Mouse (Mus musculus): Measurements from ENCODE around the gene Tmx1.

The Tmx1 gene

GRCm38 (mm10) chr12:70452726-70453645 lies at the start of gene Tmx1:
Gene Tmx1, plus strand, starts transcription at chr12:70453095.
- Histone ChIP-seq H3K36me3 (ENCODE audit: control insufficient read depth, insufficient read depth, low read length, poor library complexity, severe bottlenecking) (0 out of 2 replicates have a peak, but pooled peaks cover 2% of the 10 kb centered on the region), H3K27me3 (ENCODE audit: control insufficient read depth, insufficient read depth, low read length, poor library complexity, severe bottlenecking) (no peaks in the 10 kb centered on the region)
- DNase-seq (ENCODE audit: low read depth, low spot score) = peak; percentile 94

- Histone ChIP-seq H3K36me3 (ENCODE audit: control insufficient read depth, insufficient read depth, low read length, poor library complexity, severe bottlenecking) (no peaks in the 10 kb centered on the region), H3K27me3 (ENCODE audit: control insufficient read depth, insufficient read depth, low read length, poor library complexity, severe bottlenecking) (no peaks in the 10 kb centered on the region)
- DNase-seq (ENCODE audit: low read depth, low spot score) = no peak
Measured at GRCm38 (mm10) chr12:70404327-70404726, 48.6 kb upstream of the Tmx1 start.

GRCm38 (mm10) chr12:70408396-70408795 lies 44.5 kb upstream of the Tmx1 start:
- no peak for DNase-seq (ENCODE audit: low read depth, low spot score)
- H3K36me3 ChIP-seq (ENCODE audit: control insufficient read depth, insufficient read depth, low read length, poor library complexity, severe bottlenecking) = no peaks in the 10 kb centered on the region
- no peaks in the 10 kb centered on the region for H3K27me3 ChIP-seq (ENCODE audit: control insufficient read depth, insufficient read depth, low read length, poor library complexity, severe bottlenecking)

- no peaks in the 10 kb centered on the region for H3K27me3 ChIP-seq (ENCODE audit: control insufficient read depth, insufficient read depth, low read length, poor library complexity, severe bottlenecking)
- no peaks in the 10 kb centered on the region for H3K36me3 ChIP-seq (ENCODE audit: control insufficient read depth, insufficient read depth, low read length, poor library complexity, severe bottlenecking)
- no peak for DNase-seq (ENCODE audit: low read depth, low spot score)
Measured at GRCm38 (mm10) chr12:70409600-70409999, 43.3 kb upstream of the Tmx1 start.

GRCm38 (mm10) chr12:70420216-70420615 lies 32.7 kb upstream of the Tmx1 start:
- no peaks in the 10 kb centered on the region for H3K36me3 ChIP-seq (ENCODE audit: control insufficient read depth, insufficient read depth, low read length, poor library complexity, severe bottlenecking)
- DNase-seq (ENCODE audit: low read depth, low spot score) = no peak
- no peaks in the 10 kb centered on the region for H3K27me3 ChIP-seq (ENCODE audit: control insufficient read depth, insufficient read depth, low read length, poor library complexity, severe bottlenecking)

GRCm38 (mm10) chr12:70421028-70421427 lies 31.9 kb upstream of the Tmx1 start:
- no peak for DNase-seq (ENCODE audit: low read depth, low spot score)
- H3K36me3 ChIP-seq (ENCODE audit: control insufficient read depth, insufficient read depth, low read length, poor library complexity, severe bottlenecking) = no peaks in the 10 kb centered on the region

GRCm38 (mm10) chr12:70422322-70423118 lies 30.4 kb upstream of the Tmx1 start:
- no peak for DNase-seq (ENCODE audit: low read depth, low spot score)
- H3K27me3 ChIP-seq (ENCODE audit: control insufficient read depth, insufficient read depth, low read length, poor library complexity, severe bottlenecking) = no peaks in the 10 kb centered on the region
- H3K36me3 ChIP-seq (ENCODE audit: control insufficient read depth, insufficient read depth, low read length, poor library complexity, severe bottlenecking) = no peaks in the 10 kb centered on the region

More at GRCm38 (mm10) chr12:70421028-70421427, 31.9 kb upstream of the Tmx1 start:
- no peaks in the 10 kb centered on the region for H3K27me3 ChIP-seq (ENCODE audit: control insufficient read depth, insufficient read depth, low read length, poor library complexity, severe bottlenecking)

- Histone ChIP-seq H3K36me3 (ENCODE audit: control insufficient read depth, insufficient read depth, low read length, poor library complexity, severe bottlenecking) (no peaks in the 10 kb centered on the region), H3K27me3 (ENCODE audit: control insufficient read depth, insufficient read depth, low read length, poor library complexity, severe bottlenecking) (no peaks in the 10 kb centered on the region)
- no peak for DNase-seq (ENCODE audit: low read depth, low spot score)
Measured at GRCm38 (mm10) chr12:70427885-70428284, 25.0 kb upstream of the Tmx1 start.

GRCm38 (mm10) chr12:70429637-70430036 lies 23.3 kb upstream of the Tmx1 start:
- no peaks in the 10 kb centered on the region for H3K27me3 ChIP-seq (ENCODE audit: control insufficient read depth, insufficient read depth, low read length, poor library complexity, severe bottlenecking)
- DNase-seq (ENCODE audit: low read depth, low spot score) = no peak

GRCm38 (mm10) chr12:70430307-70430950 lies 22.5 kb upstream of the Tmx1 start:
- Histone ChIP-seq H3K36me3 (ENCODE audit: control insufficient read depth, insufficient read depth, low read length, poor library complexity, severe bottlenecking) (no peaks in the 10 kb centered on the region), H3K27me3 (ENCODE audit: control insufficient read depth, insufficient read depth, low read length, poor library complexity, severe bottlenecking) (no peaks in the 10 kb centered on the region)
- peak; percentile 49 for DNase-seq (ENCODE audit: low read depth, low spot score)

More at GRCm38 (mm10) chr12:70429637-70430036, 23.3 kb upstream of the Tmx1 start:
- no peaks in the 10 kb centered on the region for H3K36me3 ChIP-seq (ENCODE audit: control insufficient read depth, insufficient read depth, low read length, poor library complexity, severe bottlenecking)

- H3K27me3 ChIP-seq (ENCODE audit: control insufficient read depth, insufficient read depth, low read length, poor library complexity, severe bottlenecking) = no peaks in the 10 kb centered on the region
- H3K36me3 ChIP-seq (ENCODE audit: control insufficient read depth, insufficient read depth, low read length, poor library complexity, severe bottlenecking) = no peaks in the 10 kb centered on the region
- DNase-seq (ENCODE audit: low read depth, low spot score) = no peak
Measured at GRCm38 (mm10) chr12:70431428-70431827, 21.5 kb upstream of the Tmx1 start.

GRCm38 (mm10) chr12:70449961-70450360 lies 2.9 kb upstream of the Tmx1 start:
- no peaks in the 10 kb centered on the region for H3K36me3 ChIP-seq (ENCODE audit: control insufficient read depth, insufficient read depth, low read length, poor library complexity, severe bottlenecking)
- no peak for DNase-seq (ENCODE audit: low read depth, low spot score)
- H3K27me3 ChIP-seq (ENCODE audit: control insufficient read depth, insufficient read depth, low read length, poor library complexity, severe bottlenecking) = no peaks in the 10 kb centered on the region

- Histone ChIP-seq H3K27me3 (ENCODE audit: control insufficient read depth, insufficient read depth, low read length, poor library complexity, severe bottlenecking) (no peaks in the 10 kb centered on the region), H3K36me3 (ENCODE audit: control insufficient read depth, insufficient read depth, low read length, poor library complexity, severe bottlenecking) (no peaks in the 10 kb centered on the region)
- no peak for DNase-seq (ENCODE audit: low read depth, low spot score)
Measured at GRCm38 (mm10) chr12:70451533-70451932, 1.4 kb upstream of the Tmx1 start.

GRCm38 (mm10) chr12:70452143-70452542 lies 752 bp upstream of the Tmx1 start:
- Histone ChIP-seq H3K27me3 (ENCODE audit: control insufficient read depth, insufficient read depth, low read length, poor library complexity, severe bottlenecking) (no peaks in the 10 kb centered on the region), H3K36me3 (ENCODE audit: control insufficient read depth, insufficient read depth, low read length, poor library complexity, severe bottlenecking) (no peaks in the 10 kb centered on the region)
- no peak for DNase-seq (ENCODE audit: low read depth, low spot score)
